Mouse (Mus musculus) liver, embryonic 15.5 days (tissue): ENCODE measurements around the gene Slc9a5. TPM values are rescaled to one million over a fixed set of nuclear protein-coding genes. Genes with fewer than 3 reads are reported as not detected.

Experiments
- ATAC-seq: fragments of 200-750 bp; cut with Nextera tagmentation; 2 replicates; pipeline ENCODE4 v1.8.0; 2017; ENCODE audit warnings: moderate number of reproducible peaks, mild to moderate bottlenecking, moderate library complexity; ENCODE audit not compliant: insufficient read depth
- H3K27ac ChIP-seq: fragments of 300-500 bp; sonication (generic); replicated peaks from 2 replicates; pipeline ENCODE4 v1.5.1; 2015; ENCODE audit warnings: mild to moderate bottlenecking, inconsistent platforms
- H3K27me3 ChIP-seq: fragments of 300-500 bp; sonication (generic); 2 replicates; pipeline ENCODE4 v1.6.1; 2015; ENCODE audit warnings: mild to moderate bottlenecking, inconsistent platforms
- H3K36me3 ChIP-seq: fragments of 300-500 bp; sonication (generic); replicated peaks from 2 replicates; pipeline ENCODE4 v1.6.1; 2015; ENCODE audit warnings: moderate library complexity, mild to moderate bottlenecking, inconsistent platforms
- H3K4me1 ChIP-seq: fragments of 300-500 bp; sonication (generic); replicated peaks from 2 replicates; pipeline ENCODE4 v1.6.1; 2015; ENCODE audit warnings: inconsistent platforms
- H3K4me2 ChIP-seq: fragments of 300-500 bp; sonication (generic); 2 replicates; pipeline ENCODE4 v1.6.1; 2015; ENCODE audit warnings: moderate library complexity, mild to moderate bottlenecking, inconsistent platforms
- H3K4me3 ChIP-seq: fragments of 300-500 bp; sonication (generic); replicated peaks from 2 replicates; pipeline ENCODE4 v1.5.1; 2015; ENCODE audit warnings: mild to moderate bottlenecking, inconsistent platforms
- H3K9ac ChIP-seq: fragments of 300-500 bp; sonication (generic); 2 replicates; pipeline ENCODE4 v1.6.1; 2015; ENCODE audit warnings: moderate library complexity, mild to moderate bottlenecking, inconsistent platforms
- H3K9me3 ChIP-seq: fragments of 300-500 bp; sonication (generic); replicated peaks from 2 replicates; pipeline ENCODE4 v1.6.1; 2016; ENCODE audit warnings: inconsistent platforms
- WGBS: fragments of 180-500 bp; shearing (Covaris S2); methylation state at CpG from one replicate; pipeline ENCODE4 v1.1.7; 2015; ENCODE audit warnings: mixed read lengths; ENCODE audit not compliant: insufficient replicate concordance; 5-methylcytosine and 5-hydroxymethylcytosine counted together
- polyA plus RNA-seq: library from polyadenylated mRNA; unstranded; fragments of >200 nt; fragmentation: Nextera tagmentation; extraction: Ambion mirVana; gene quantifications from 2 replicates; pipeline ENCODE4 v1.2.1, GENCODE M21; 2015

Gene Slc9a5
- polyA plus RNA-seq = 0.13 TPM in 2 replicates

GRCm38 (mm10) chr8:105348450-105349095, at the start of gene Slc9a5:
Slc9a5 (plus strand) TSS chr8:105348843.
- ATAC-seq = no peak
- H3K4me3 ChIP-seq = peak within 1 kb of the TSS; percentile 67
- no peaks in the 10 kb centered on the region for H3K9me3 ChIP-seq
- under 1% methylated on average over 34 of the region's 34 CpGs for WGBS
- peak within 1 kb of the TSS; percentile 97 for H3K4me2 ChIP-seq
- H3K27me3 ChIP-seq = peaks cover 90% of the 10 kb centered on the region
- peak within 1 kb of the TSS; percentile 58; the same call in 1 of the 2 replicates for H3K27ac ChIP-seq
- H3K36me3 ChIP-seq = no peaks in the 10 kb centered on the region
- H3K4me1 ChIP-seq = peaks cover 54% of the 10 kb centered on the region
- H3K9ac ChIP-seq = peak within 1 kb of the TSS; percentile 69

- Histone ChIP-seq H3K36me3 (peaks cover 63% of the 10 kb centered on the region), H3K4me2 (peak overlapping the region; percentile 80), H3K9ac (peak overlapping the region; percentile 88), H3K9me3 (no peaks in the 10 kb centered on the region), H3K4me1 (peaks cover 85% of the 10 kb centered on the region), H3K27me3 (peaks cover 3% of the 10 kb centered on the region; the same call in 1 of the 2 replicates), H3K27ac (peak overlapping the region; percentile 98), H3K4me3 (peak overlapping the region; percentile 77)
- peak; percentile 94 for ATAC-seq
- WGBS = 16% methylated on average over 8 of the region's 8 CpGs
These were observed 48.7 kb upstream of the Slc9a5 start for GRCm38 (mm10) chr8:105299962-105300361.

- no peak overlapping the region for H3K9ac ChIP-seq
- peaks cover 98% of the 10 kb centered on the region for H3K36me3 ChIP-seq
- peak overlapping the region; percentile 98 for H3K27ac ChIP-seq
- H3K9me3 ChIP-seq = no peaks in the 10 kb centered on the region
- H3K4me2 ChIP-seq = peak overlapping the region; percentile 80
- peak overlapping the region; percentile 77; the same call in 1 of the 2 replicates for H3K4me3 ChIP-seq
- WGBS = 65% methylated on average over 8 of the region's 8 CpGs
- peaks cover 76% of the 10 kb centered on the region for H3K4me1 ChIP-seq
- no peak for ATAC-seq
- no peaks in the 10 kb centered on the region for H3K27me3 ChIP-seq
These were observed 45.2 kb upstream of the Slc9a5 start for GRCm38 (mm10) chr8:105303396-105303795.

- H3K4me3 ChIP-seq = no peak overlapping the region
- peaks cover 98% of the 10 kb centered on the region for H3K36me3 ChIP-seq
- H3K9ac ChIP-seq = no peak overlapping the region
- 85% methylated on average over 9 of the region's 9 CpGs for WGBS
- peak overlapping the region; percentile 80; the same call in 1 of the 2 replicates for H3K4me2 ChIP-seq
- ATAC-seq = no peak
- H3K4me1 ChIP-seq = peaks cover 71% of the 10 kb centered on the region
- peak overlapping the region; percentile 98 for H3K27ac ChIP-seq
- H3K27me3 ChIP-seq = no peaks in the 10 kb centered on the region
- H3K9me3 ChIP-seq = no peaks in the 10 kb centered on the region
These were observed 44.8 kb upstream of the Slc9a5 start for GRCm38 (mm10) chr8:105303874-105304273.

- Histone ChIP-seq H3K4me2 (peak overlapping the region; percentile 80; the same call in 1 of the 2 replicates), H3K9me3 (no peaks in the 10 kb centered on the region), H3K27me3 (no peaks in the 10 kb centered on the region), H3K27ac (peak overlapping the region; percentile 98), H3K9ac (no peak overlapping the region), H3K4me3 (no peak overlapping the region), H3K4me1 (peaks cover 66% of the 10 kb centered on the region), H3K36me3 (peaks cover 100% of the 10 kb centered on the region)
- 68% methylated on average over 9 of the region's 9 CpGs for WGBS
- no peak for ATAC-seq
These were observed 44.1 kb upstream of the Slc9a5 start for GRCm38 (mm10) chr8:105304325-105305210.

- no peaks in the 10 kb centered on the region for H3K27me3 ChIP-seq
- WGBS = 11% methylated on average over 30 of the region's 30 CpGs
- peaks cover 60% of the 10 kb centered on the region for H3K4me1 ChIP-seq
- H3K9me3 ChIP-seq = no peaks in the 10 kb centered on the region
- H3K27ac ChIP-seq = peak within 1 kb of the TSS; percentile 98
- H3K9ac ChIP-seq = peak within 1 kb of the TSS; percentile 33
- H3K4me2 ChIP-seq = peak within 1 kb of the TSS; percentile 80
- peak; percentile 70 for ATAC-seq
- peak within 1 kb of the TSS; percentile 43 for H3K4me3 ChIP-seq
- H3K36me3 ChIP-seq = peaks cover 100% of the 10 kb centered on the region
These were observed 43.2 kb upstream of the Slc9a5 start, which contains the start of gene Elmo3 for GRCm38 (mm10) chr8:105305211-105306145. Elmo3 (plus strand) TSS chr8:105305601.

- ATAC-seq = no peak
- WGBS = 75% methylated on average over 5 of the region's 5 CpGs
These were observed 42.4 kb upstream of the Slc9a5 start for GRCm38 (mm10) chr8:105306146-105306691.

GRCm38 (mm10) chr8:105307670-105308069, 41.0 kb upstream of the Slc9a5 start:
- no peak overlapping the region for H3K4me2 ChIP-seq
- H3K27ac ChIP-seq = no peak overlapping the region
- peaks cover 100% of the 10 kb centered on the region for H3K36me3 ChIP-seq
- no peaks in the 10 kb centered on the region for H3K27me3 ChIP-seq
- WGBS = 91% methylated on average over 13 of the region's 13 CpGs
- H3K4me1 ChIP-seq = peaks cover 55% of the 10 kb centered on the region
- no peak for ATAC-seq
- no peaks in the 10 kb centered on the region for H3K9me3 ChIP-seq
- no peak overlapping the region for H3K4me3 ChIP-seq
- no peak overlapping the region for H3K9ac ChIP-seq

More at GRCm38 (mm10) chr8:105306146-105306691, 42.4 kb upstream of the Slc9a5 start:
- Histone ChIP-seq H3K27me3 (no peaks in the 10 kb centered on the region), H3K4me3 (peak overlapping the region; percentile 43), H3K9ac (peak overlapping the region; percentile 33; the same call in 1 of the 2 replicates), H3K4me2 (peak overlapping the region; percentile 80), H3K27ac (peak overlapping the region; percentile 98), H3K9me3 (no peaks in the 10 kb centered on the region), H3K36me3 (peaks cover 100% of the 10 kb centered on the region), H3K4me1 (peaks cover 54% of the 10 kb centered on the region)

GRCm38 (mm10) chr8:105308428-105308827, 40.2 kb upstream of the Slc9a5 start:
- Histone ChIP-seq H3K4me2 (no peak overlapping the region), H3K9ac (no peak overlapping the region), H3K27me3 (no peaks in the 10 kb centered on the region), H3K9me3 (no peaks in the 10 kb centered on the region), H3K4me1 (peaks cover 55% of the 10 kb centered on the region), H3K36me3 (peaks cover 100% of the 10 kb centered on the region), H3K27ac (no peak overlapping the region), H3K4me3 (no peak overlapping the region)
- WGBS = 90% methylated on average over 10 of the region's 10 CpGs
- no peak for ATAC-seq
